Mouse (Mus musculus): ENCODE measurements around the gene Rars2.

GRCm38 (mm10) chr4:34603123-34603522 is 11.6 kb upstream of the Rars2 start:
- TF ChIP-seq POLR2A (IDR thresholded peaks at IDR 0.05; ENCODE audit: insufficient read length, low read depth) (no peak), MAX (IDR thresholded peaks at IDR 0.05; ENCODE audit: low read depth) (no peak), MYOD1 (IDR thresholded peaks at IDR 0.05; ENCODE audit: control insufficient read depth in 1 of 3, insufficient read length in 2 of 3, low read depth in 2 of 3) (no peak), CEBPB (IDR thresholded peaks at IDR 0.05; ENCODE audit: insufficient read depth, poor library complexity, severe bottlenecking) (no peak)
